Mouse (Mus musculus): ENCODE measurements at regions not wholly inside any gene's neighbourhood (a gene's known extent, or its start where the extent isn't known, plus 50 kb on each side); places are given as distances from the start of the nearest gene placed in this dataset.

DNA sequence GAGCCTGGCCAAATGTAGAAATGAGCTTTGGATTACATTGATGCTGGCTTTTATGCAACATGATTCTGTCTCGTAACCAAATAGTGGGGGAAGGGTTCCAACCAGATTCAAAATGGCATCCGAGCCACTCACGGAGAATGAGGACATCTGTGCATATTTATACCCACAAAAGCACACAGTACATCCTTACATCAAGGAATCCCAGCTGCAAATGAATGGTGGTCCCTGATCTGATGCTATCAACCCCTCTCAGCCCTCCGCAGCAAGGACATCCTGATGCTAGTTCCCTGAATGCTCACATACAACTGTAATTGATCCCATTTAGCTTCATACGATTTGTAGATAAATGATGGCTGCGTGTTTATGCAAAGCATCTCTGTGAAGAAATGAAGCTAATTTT, 215.9 kb downstream of the Samd5 start:
- no peak for DNase-seq

DNA sequence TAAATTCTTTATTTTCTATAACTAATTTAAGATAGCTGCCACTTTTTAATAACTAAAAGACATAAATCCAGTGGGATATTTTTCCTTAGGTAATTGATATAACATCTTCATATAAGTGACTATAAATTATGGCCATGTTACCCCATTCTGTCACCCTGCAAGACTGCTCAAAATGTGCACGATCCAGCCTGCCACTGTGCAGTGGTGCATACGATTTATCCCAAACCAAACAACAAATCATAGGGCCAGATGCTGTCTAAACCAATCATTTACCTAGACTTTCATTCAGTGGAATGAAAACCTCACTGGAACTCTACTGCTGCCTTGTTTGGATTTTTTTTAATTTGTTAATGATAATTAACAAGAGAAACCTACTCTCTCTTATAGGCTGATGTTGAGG, 216.5 kb downstream of the Samd5 start:
- DNase-seq: no peak

DNA sequence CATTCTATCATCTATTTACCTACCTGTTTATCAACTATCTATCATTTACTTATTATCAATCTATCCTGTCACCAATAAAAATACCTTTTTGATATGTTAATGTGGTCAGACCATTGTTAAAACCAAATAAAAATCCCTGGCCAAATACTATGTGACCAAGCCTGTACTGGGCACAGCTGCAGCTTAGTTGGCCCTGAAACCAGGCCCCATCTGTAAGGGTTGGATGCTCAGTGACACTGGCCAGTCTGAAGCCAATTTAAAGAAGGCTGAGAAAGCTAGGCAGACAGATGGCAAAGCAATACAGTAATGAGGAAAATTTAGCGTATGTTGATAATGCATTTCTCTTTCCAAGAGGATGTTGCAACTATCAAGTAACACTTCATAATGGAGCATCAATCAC, 217.8 kb downstream of the Samd5 start:
- no peak for DNase-seq

DNA sequence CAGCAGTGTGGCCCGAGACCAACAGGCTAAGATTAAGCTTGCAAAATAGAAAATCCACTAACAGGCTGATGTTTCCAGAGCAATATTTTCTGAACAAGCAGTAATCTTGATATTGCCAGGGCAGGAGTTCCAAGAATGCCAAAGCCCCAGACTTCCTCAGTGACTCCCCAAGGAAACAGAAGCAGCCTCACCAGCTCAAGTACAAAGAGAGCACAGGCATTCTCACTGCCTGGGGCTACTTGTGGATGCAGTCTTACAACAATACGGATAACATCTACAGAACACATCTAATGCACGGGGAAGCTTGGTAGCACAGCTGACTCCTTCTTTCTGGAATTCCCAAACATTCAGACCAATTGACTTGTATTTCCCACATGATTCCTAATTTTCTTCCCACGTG, 235.9 kb downstream of the Samd5 start:
- DNase-seq: no peak

DNA sequence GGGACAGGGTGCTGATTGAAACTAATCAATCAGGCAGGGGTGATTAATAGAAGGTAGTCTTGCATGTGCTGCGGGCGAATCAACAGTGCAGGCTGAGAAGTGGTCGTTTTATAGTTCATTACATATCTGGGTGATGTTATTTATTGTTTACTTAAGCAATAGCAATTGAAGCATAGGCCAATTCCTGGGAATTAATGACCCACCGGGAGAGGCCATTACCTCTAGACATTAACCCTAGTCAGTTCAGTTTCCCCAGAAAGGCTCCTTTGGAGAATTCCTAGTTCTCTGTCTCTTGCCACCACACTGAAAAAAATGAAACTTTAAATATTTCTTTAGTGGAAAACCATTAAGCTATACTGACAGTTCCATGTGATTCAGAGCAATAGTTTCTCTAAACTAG, 236.6 kb downstream of the Samd5 start:
- DNase-seq: no peak

DNA sequence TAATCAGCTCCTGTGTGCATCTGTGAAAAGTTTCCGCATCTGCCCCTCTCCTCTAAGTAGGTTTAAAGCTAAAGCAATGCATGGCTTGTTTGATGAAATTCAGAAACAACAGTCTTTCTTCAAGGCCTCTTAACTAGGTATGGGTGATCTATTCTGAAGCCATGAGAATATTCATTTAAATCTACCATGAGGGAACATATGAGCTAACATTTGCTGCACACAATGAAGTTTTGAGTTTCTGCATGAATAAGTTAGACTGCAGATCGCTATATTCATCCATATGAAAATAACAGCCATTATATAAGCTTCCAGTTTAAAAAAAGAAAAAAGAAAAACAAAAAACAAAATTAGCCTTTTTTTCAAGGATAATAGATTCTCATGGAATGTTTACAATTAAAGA, 245.9 kb downstream of the Samd5 start:
- DNase-seq: no peak

DNA sequence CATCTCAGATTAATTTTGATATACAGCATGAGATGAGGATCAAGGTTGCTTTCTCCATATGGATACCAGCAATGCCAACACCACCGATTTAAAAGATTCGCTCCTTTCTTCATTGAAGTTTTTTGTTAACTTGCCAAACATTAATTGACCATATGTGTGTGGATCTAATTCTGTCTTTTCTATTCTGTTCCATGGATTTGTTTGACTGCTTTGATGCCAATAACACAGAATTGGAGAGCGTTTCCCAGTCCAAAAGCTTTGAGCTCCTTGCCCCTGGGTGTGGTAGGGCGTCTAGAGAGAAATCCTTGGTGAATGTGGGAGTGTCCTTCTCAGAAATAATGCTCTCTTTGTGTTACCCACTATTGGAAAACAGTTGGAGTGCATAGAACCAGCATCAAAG, 254.3 kb downstream of the Samd5 start:
- DNase-seq: no peak

DNA sequence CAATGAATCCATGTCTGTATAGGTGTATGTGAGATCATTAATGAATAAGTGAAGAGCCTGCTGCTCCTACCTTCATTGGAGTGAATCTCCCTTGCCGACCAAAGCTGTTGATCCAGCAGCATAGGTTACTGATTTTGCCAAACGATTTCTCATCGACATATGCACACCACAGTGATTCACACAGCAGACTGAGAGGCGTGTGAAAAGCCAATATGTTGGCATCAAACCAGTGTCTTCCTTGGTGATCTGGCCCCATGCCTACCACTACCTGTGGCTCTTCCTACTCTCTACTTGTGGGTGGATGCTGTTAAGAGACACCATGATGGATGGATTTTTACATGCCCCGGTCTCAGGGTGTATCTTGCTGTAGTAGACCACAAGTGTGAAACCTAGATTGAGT, 258.3 kb downstream of the Samd5 start:
- DNase-seq: no peak

DNA sequence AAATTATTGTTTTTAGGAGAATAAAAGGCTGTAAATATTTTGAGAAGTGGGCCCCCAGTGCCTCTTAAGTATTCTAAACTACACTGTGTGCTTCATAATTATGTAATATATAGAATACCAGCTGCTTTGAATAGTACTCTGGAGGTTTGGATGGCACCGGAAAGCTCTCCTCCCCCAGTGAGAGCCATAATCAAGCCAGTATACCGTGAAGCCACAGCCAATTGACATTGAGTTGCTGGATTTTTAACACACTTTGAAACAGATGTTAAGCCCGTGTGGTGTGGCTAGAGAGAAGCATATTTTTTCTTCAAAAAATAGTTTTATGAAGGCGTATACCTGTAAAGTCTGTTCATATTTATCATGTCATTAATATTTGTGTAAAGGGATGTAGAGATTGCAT, 268.9 kb downstream of the Samd5 start:
- DNase-seq: no peak

DNA sequence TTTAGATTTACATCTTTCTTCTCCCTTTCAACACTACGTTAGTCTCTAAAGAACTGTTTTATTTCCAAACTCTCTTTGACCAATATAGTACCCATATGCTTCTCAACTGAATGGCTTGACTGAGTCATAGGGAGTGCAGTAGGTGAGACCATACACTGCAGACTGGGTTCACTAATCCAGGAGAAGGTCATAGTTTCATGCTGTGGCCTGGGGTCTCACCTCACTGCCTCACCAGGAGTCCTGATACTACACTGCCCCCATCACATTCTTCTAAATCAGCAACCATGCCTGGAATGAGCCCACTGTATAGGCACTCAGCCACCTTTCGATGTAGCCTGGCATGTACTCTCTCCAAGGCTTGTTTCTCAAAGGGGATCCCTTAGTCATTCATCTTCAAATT, 269.6 kb downstream of the Samd5 start:
- DNase-seq: no peak

DNA sequence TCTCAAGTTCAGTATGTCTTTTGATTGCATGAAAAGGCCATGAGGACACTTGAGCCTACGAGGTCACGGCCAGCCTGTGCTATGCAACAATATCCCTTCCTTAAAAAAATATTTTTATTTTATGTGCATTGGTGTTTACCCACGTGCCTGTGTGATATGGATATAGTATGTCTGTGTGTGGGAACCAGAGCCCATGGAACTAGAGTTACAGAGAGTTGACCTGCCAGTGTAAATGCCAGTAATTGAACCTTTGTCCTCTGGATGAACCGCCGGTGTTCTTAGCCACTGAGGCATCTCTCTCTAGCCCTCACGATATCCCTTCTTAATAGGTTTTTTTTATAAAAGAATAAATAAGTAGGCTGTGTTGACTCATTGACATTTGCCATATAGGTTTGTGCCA, 270.0 kb downstream of the Samd5 start:
- DNase-seq: no peak

DNA sequence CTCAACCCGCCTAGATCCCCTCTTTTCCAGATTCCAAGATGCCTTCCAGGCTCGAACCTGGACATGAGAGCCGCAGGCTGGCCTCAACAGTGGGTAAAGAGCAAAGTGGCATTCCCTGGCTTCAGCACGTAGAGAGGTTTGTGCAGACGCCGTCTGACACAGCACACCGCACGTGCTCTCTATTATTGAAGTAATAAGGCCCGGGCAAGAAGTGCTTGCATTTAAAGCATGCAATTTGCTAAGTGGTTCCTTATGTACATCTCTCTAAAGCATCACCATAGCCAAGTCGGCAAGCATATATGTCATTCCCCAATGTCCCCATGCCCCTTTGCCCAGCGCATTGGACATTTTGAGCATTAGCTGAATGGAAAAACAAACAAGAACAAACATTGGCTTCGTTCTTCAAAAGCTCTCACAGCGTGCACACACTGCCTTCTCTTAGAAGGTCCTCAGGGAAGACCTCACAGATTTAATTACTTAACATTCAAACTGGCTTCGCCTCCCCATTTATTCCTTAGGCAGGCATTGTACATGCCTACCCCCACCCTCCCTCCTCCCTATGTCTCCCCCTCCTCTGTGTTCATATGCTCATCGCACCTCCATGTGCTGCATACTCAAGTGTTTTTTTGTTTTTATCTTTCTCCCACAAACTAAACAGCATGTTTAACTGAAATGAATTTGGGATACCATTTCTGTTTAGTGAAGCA, 273.9 kb downstream of the Samd5 start:
- DNase-seq: no peak

DNA sequence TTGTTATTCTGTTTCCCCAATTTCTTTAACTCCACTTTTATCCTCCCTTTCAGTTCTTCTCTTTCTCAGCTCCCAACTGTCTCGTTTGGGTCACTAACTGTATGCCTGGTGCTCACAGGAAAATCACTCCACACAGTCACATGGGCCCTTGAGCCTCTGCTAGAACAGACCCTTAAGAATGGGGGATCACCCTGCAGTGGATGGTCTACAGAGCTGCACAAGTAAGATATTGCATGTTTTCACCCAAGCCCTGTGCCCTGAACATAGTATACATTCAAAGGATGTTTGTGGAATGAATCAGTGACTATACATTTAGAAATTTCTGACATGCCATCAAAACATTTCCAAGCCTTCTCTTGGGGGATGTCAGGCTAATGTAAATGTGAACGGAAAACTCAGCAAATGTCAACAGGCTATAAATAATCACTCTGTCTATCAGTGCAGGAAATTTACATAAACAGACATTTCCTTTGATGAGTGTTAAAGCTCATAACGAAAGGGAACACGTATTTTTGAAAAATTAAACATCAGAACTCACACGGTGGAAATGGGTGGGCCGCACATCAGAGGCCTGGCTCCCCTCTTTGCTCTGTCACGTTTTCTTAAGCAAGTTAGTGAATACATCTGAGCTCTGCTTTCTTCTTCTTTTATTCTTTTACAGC, 297.4 kb downstream of the Samd5 start:
- no peak for DNase-seq

DNA sequence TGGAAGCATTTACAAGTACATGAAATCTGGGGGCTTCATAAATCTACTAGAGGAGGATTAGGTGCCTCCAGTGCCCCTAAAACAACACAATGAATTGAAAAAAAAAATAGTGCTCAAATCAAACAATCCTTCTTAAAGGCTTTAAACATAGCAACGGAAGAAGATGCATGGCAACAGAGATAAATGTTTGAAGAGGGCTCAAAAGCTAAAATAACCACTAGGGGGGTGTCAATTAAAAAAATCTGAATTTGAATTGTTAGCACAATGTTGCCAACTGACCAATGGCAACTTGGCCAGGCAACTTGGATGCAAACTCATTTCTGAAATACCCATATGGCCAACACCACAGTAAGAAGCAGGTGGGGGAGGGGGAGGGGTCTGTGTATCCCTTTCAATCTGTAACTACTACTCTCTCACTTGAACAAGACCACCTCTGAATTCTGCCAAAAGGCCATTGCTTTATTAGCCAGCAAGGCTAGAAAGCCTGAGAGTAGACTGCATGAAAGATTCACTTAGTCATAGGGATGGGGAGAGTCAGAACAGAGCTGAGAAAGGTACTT, 312.6 kb downstream of the Samd5 start:
- no peak for DNase-seq

DNA sequence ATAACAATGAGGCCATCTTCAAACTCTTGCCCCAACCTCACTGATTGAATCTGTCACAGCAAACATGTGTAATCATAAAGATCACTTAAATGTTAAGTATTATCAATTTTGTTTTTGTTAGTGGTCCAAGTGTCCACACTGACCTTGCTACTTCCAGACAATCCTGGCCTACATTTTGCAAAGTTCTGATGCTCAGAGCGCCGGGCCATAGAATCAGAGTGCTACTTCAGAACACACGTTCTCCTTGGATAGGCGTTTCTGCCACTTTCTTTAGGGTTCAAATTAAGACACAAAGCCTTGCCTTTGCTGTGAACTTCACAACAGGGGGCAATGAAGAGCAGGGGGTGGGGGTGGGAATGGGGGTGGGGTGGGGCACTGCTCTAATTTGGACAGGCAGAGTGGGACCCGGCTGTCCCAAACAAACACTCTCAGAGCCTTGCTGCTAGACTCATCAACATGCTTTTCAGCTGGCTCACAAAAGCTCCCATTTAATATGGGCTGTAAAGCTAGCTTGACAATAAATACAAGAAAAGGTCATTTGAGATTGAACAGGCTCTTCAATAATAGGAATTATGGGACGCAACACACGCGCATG, 336.7 kb downstream of the Samd5 start:
- DNase-seq: no peak

DNA sequence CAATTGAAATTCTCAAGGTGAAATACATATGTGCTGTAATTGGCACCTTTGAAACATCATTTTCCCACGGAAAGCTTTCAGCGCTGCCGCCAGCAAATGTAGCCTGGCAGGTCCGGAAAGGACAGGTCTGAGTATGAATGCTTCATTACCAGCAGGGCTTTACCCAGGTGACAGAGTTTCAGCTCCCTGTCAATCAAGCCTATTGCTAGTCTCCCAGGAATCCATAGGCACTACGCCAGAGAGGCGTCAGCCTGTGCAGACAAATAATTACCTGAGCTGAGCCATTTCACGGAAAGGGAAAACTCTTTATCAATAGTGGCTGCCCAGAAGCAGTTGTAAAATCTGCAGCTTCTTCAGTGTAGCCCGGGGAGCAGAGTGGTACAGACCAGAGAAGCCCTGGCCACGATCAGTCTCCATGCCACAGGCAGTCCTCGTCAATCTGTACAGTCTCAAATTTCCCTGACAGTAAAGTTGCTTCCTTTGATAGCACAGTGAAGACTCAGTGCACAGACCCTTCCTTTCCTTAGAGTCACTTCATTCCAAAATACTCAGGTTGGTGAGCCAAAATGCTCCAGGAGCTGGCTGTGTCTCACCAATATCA, 340.7 kb downstream of the Samd5 start:
- DNase-seq: no peak

DNA sequence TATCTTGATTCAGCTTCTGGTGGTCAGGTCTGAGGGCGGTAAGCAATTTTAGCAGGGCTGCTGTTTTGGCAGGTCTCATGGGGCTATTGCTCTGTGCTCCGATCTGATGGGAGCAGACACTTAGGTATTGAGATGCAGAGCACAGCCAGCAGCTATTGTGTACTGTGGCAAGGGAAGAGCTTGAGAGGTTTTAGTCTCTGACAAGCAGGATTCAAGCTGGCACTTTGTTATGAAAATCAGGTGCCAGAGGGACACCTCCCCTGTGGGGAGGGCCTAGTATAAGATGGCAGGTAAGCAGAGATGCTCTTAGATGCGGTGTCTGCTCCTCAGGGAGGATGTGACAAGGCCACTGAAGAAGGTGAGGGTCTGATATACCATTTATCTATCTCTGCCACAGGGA, 343.3 kb downstream of the Samd5 start:
- DNase-seq: no peak

DNA sequence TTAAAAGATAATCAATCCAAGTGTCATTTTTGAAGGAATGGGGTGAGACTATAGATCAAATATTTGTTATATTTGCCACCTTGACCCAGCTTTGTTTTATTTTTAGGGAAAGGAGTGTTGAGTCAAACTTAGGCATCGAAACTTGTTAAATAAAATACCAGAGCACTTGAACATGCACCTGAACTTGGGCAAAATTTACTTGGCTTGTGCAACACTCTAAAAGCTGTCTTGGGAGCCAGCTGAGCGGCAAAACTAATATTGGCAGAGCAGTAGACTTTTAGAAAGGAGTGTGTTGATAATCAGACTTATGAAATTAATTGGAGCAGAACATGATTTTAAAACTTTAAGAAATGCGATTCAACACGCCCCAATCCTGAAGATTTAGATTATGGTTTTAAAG, 346.7 kb downstream of the Samd5 start:
- DNase-seq: no peak

DNA sequence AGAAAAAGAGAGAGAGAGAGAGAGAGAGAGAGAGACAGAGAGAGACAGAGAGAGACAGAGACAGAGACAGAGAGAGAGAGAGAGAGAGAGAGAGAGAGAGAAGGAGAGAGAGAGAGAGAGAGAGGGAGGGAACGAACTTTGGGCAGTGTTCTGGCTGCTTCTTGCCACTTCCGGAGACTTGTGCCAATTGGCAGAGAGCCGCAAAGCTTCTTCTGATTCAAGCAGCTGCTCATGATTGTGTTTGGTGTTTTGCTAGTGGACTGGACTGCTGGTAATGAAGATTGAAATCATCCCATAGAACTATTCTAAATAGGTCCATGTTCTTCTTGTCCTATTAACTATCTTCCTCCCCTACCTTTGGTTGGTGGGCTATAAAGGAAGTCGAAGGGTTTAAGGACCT, 347.1 kb downstream of the Samd5 start:
- peak; percentile 22 for DNase-seq

DNA sequence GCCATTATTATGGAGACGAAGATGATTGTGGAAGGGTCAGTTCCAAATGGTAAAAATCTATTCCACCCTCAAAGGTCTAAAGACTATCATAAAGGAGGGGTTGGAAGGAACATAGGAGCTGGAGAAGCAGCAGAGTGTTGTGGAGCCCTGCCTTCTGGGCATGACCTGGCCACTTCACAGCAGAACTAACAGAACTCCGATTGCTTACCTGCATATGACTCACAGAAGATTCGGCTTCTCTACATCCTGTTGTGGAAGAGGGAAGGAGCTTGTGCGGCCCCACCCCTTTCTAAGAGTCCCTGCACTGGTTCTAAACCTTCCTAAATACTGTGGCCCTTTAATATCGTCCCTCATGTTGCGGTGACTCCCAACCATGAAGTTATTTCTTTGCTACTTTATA, 362.7 kb downstream of the Samd5 start:
- no peak for DNase-seq

DNA sequence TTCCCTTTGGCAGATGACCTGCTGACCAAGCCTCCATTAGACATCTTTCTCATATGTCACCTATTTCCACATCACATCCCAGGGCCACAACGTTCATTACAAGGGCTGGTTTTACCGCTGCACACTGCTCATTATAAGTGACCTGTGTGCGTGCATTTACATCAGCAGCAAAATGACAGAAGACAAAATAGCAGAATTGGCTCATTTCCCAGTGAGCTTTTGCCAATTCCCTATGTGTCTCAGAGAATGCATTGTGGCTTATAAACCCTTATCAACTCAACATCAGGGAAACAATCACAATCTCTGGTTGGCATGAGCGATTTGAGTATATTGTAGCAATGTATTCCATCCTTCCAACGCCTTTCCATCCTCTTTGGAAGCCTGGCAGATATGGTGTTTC, 364.7 kb downstream of the Samd5 start:
- no peak for DNase-seq

DNA sequence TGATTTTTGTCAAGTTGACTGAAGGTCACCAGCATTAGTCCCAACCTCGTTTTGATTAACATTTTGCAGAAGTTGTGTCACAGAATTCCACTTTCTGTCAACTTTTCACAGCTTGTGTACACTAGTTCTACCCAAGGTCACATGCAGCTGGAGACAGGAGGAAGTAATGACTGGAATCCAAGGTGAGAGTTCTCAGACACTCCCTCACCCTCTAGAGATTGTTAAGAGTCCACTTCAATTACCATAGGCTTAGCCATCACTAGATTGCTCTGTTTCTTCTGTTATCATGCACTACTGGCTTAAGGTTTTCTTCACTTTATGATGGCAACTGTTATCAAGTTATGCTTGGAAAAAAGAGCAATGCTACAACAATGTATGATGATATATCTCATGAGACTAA, 379.0 kb downstream of the Samd5 start:
- no peak for DNase-seq

DNA sequence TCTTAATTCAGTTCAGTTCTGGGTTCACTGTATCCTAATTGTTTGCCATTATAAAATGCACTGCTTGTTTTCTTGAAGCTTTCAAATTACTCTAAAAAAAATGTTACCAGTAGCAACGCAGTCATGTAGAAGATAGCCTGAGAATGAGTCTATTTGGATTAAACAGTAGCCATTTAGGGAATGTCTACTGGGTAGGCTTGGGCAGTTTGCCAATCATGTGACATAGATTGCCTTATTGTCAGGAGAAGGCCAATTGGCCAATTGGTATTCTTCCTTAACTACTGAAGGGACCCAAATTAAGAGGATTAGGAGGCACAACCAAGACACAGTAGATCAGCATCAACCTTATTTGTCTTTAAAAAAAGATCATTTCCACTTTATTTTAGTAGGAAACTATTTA, 379.7 kb downstream of the Samd5 start:
- peak; percentile 7 for DNase-seq

DNA sequence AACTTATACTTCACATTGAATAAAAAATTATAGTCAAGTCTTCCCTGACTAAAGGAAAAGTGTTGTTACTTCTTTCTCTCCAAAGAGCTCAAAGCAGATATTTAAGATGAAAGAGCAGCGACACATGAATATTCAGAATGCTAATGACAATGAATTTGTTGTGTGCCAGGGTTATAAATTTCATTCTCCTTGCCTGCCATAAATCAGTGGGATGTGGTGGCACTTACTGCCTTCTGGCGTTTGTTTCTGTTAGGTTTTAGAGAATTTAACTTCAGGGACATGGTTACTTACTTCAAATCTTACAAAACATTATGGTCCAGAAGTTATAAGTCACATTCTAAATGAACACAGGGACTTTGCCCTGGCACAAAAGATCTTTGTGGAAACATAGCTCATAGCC, 380.4 kb downstream of the Samd5 start:
- no peak for DNase-seq

Measured in right cerebral cortex, postnatal 4 days (tissue).